Mouse (Mus musculus): Measurements from ENCODE around the gene Myo1h. TPM values are rescaled to one million over a fixed set of nuclear protein-coding genes. Genes with fewer than 3 reads are reported as not detected.

Myo1h gene
- polyA plus RNA-seq, 1 experiment: not detected

DNA sequence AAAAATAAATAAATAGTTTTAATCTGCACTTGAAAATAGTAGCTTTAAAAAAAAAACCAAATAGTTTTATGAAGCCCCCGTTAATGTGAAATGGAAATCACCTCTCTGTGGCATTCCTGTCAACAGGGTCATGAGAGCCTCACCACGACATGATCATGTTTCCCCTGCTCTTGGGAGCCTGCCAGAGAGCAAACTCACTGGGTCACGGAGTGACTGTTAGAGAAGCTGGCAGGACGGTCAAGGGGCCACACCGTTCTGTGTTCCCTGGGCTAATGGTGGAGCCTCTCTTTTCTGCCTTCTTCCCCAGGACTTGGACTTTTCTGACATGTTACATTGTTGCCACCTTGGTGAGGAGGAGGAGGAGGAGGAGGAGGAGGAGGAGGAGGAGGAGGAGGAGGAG lies 17.5 kb downstream of the Myo1h start:
- TF ChIP-seq GATA1 (IDR thresholded peaks at IDR 0.05; ENCODE audit: low read length) (no peak), TAL1 (IDR thresholded peaks at IDR 0.05; ENCODE audit: low read length) (no peak)
- H3K4me1 ChIP-seq (ENCODE audit: control insufficient read depth): no peaks in the 10 kb centered on the region

DNA sequence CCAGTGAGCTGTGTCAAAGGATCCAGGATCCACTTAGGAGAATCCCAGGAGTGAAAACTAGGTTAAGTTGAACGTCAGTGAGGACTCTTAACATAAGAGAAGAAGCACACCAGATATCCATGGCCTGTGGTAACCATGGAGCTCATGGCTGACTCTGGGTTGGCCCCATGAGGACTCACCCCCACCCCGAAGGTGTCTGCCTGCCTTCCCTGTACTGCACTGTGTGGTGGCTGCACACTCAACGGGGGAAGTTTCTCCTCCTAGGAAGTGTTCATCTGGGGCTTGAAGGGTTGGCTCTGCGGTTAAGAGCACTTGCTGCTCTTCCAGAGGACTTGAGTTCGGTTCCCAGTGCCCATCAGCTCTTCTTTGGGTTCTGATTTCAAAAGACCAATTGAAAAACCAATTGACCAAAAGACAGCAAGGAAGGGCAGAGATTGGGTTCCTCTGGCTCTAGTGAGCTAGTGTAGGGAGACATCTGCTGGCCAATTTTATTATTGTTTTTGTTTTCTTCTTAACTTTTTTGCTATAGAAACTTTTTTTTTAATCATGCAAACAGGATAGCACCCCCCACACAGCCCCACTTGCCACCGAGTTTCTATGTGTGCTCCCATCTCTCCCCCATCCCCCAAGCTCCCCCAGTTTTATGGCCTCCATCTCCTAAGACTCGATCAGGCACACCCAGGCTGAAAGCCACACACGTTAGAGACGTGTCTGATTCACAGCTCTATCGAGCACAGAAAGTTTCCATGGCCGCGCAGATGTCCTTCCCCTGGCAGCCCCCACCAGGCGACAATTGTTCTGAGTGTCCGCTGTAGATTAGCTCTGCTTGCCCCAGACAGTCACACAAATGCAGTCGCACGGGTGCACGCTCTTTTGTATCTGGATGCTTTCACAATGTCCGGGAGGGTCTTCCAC lies 20.1 kb downstream of the Myo1h start:
- Histone ChIP-seq H3K4me1 (ENCODE audit: control insufficient read depth) (no peaks in the 10 kb centered on the region; the same call in 1 of the 2 replicates), H3K27me3 (ENCODE audit: control insufficient read depth) (no peaks in the 10 kb centered on the region), H3K36me3 (ENCODE audit: control insufficient read depth) (no peaks in the 10 kb centered on the region), H3K4me3 (replicated peaks) (no peak overlapping the region), H3K9me3 (ENCODE audit: control insufficient read depth, low read length) (no peaks in the 10 kb centered on the region)
- TF ChIP-seq TAL1 (IDR thresholded peaks at IDR 0.05; ENCODE audit: low read length) (no peak), GATA1 (IDR thresholded peaks at IDR 0.05; ENCODE audit: low read length) (no peak)

More for the DNA sequence above, 17.5 kb downstream of the Myo1h start:
- Histone ChIP-seq H3K36me3 (ENCODE audit: control insufficient read depth) (no peaks in the 10 kb centered on the region), H3K4me3 (replicated peaks) (no peak overlapping the region), H3K9me3 (ENCODE audit: control insufficient read depth, low read length) (no peaks in the 10 kb centered on the region), H3K27me3 (ENCODE audit: control insufficient read depth) (peaks cover 3% of the 10 kb centered on the region; the same call in 1 of the 2 replicates)

DNA sequence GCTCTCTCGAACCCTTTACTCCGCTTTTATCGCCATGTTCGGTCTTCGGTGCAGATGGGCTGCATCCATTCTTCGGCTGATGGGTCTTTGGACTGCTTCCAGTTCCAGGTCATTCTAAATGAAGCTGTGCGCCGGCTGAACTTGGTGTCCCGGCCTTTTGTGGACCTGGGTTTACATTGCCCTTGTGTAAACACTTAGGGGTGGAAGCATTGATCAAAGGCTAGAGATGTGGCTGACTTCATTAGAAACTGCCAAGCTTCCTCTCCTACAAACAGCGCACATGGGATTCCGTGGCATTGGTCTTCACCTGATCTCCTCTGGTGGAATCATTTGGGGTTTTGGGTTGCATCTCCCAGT lies 20.7 kb downstream of the Myo1h start:
- no peaks in the 10 kb centered on the region for H3K27me3 ChIP-seq (ENCODE audit: control insufficient read depth)
- H3K36me3 ChIP-seq (ENCODE audit: control insufficient read depth): no peaks in the 10 kb centered on the region
- TF ChIP-seq TAL1 (IDR thresholded peaks at IDR 0.05; ENCODE audit: low read length) (no peak), GATA1 (IDR thresholded peaks at IDR 0.05; ENCODE audit: low read length) (no peak)
- H3K4me1 ChIP-seq (ENCODE audit: control insufficient read depth): no peaks in the 10 kb centered on the region; the same call in 1 of the 2 replicates
- no peaks in the 10 kb centered on the region for H3K9me3 ChIP-seq (ENCODE audit: control insufficient read depth, low read length)
- no peak overlapping the region for H3K4me3 ChIP-seq (replicated peaks)

DNA sequence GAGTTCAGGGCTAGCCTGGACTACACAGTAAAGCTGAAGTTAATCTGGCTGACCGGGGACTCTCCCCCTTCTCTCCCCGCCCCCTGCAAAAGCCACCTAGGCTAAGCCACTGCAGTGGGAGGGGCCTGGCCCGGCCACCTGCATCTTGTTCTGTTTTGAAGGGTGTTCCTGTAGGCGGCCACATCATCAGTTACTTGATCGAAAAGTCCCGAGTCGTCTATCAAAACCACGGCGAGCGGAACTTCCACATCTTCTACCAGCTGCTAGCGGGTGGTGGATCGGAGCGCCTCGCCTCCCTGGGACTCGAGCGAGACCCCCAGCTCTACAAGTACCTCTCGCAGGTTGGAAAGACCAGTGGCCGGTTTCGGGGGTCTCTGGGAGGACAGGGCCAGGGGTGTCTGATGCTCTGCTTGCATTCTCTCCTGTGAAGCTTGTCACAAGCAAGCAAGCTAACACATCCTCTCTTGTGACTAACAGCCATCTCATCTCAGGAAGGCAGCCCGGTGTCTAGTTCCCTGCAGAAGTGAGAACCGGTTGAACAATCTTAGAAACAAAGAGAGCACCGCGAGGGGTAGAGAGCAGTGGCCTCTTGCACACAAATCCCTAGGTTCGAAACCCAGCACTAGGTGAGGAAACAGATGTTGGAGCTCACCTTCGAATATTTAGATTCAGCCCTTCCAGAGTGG lies 34.3 kb downstream of the Myo1h start:
- H3K4me3 ChIP-seq (replicated peaks): no peak overlapping the region
- H3K4me1 ChIP-seq (ENCODE audit: control insufficient read depth): no peaks in the 10 kb centered on the region
- no peaks in the 10 kb centered on the region for H3K9me3 ChIP-seq (ENCODE audit: control insufficient read depth, low read length)
- TF ChIP-seq GATA1 (IDR thresholded peaks at IDR 0.05; ENCODE audit: low read length) (no peak), TAL1 (IDR thresholded peaks at IDR 0.05; ENCODE audit: low read length) (no peak)
- H3K36me3 ChIP-seq (ENCODE audit: control insufficient read depth): no peaks in the 10 kb centered on the region
- H3K27me3 ChIP-seq (ENCODE audit: control insufficient read depth): peaks cover 9% of the 10 kb centered on the region

DNA sequence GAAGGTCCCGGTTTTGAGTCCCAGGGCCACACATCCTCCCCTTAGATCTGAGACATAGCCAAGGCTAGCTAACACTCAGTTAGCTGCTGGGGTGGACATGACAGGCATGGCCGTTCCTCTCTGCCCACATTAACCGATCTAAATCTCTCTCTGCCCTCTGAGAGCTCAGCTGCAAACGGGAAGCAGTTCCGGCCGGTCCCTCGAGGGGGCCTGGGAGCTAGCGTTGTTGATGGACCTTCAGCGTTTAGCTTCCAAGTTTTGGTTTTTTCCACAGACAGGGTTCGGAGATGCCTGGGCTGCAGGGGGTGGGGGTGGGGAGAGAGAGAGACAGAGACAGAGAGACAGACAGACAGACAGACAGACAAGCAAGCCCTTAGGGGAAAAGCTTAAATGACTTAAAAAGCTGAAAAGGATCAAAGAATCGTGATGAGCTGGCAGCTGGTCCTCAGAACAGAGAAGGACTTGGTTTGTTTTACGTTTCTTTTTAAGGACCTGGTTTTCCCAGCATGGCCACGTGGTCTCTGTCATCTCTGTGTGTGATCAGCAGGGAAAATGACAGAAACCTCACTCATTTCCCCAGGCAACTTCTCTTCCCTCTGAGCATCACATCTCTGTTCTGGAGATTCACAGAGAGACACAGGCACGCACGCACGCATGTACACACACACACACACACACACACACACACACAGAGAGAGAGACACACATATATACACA lies 35.0 kb downstream of the Myo1h start:
- no peak overlapping the region for H3K4me3 ChIP-seq (replicated peaks)
- H3K9me3 ChIP-seq (ENCODE audit: control insufficient read depth, low read length): no peaks in the 10 kb centered on the region
- no peaks in the 10 kb centered on the region for H3K4me1 ChIP-seq (ENCODE audit: control insufficient read depth)
- TF ChIP-seq TAL1 (IDR thresholded peaks at IDR 0.05; ENCODE audit: low read length) (no peak), GATA1 (IDR thresholded peaks at IDR 0.05; ENCODE audit: low read length) (no peak)
- H3K36me3 ChIP-seq (ENCODE audit: control insufficient read depth): no peaks in the 10 kb centered on the region
- peaks cover 9% of the 10 kb centered on the region for H3K27me3 ChIP-seq (ENCODE audit: control insufficient read depth)

DNA sequence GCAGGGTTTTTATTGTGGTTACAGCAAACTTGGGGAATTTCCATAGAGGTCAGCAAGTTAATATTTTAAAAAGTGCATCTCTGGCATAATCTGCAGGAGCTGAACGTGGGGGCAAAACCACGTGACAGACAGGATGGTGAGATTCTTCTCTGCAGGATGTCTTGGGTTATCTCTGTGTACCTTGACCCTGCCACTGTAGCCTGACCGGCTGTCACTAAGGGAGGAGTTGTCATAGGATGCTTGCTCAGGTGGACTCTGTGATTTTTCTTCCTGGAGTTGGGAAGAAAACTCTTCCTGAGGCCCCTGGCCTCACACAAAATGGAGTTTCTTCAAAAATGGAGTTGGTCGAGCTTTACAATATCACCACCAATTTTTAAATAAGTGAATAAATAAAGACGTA lies 54.0 kb downstream of the Myo1h start:
- Histone ChIP-seq H3K27me3 (ENCODE audit: control insufficient read depth) (no peaks in the 10 kb centered on the region), H3K4me3 (replicated peaks) (no peak overlapping the region), H3K4me1 (ENCODE audit: control insufficient read depth) (peaks cover 9% of the 10 kb centered on the region), H3K36me3 (ENCODE audit: control insufficient read depth) (no peaks in the 10 kb centered on the region), H3K9me3 (ENCODE audit: control insufficient read depth, low read length) (no peaks in the 10 kb centered on the region)
- no peak for TF ChIP-seq GATA1 (IDR thresholded peaks at IDR 0.05; ENCODE audit: low read length)
- no peak for TF ChIP-seq TAL1 (IDR thresholded peaks at IDR 0.05; ENCODE audit: low read length)

DNA sequence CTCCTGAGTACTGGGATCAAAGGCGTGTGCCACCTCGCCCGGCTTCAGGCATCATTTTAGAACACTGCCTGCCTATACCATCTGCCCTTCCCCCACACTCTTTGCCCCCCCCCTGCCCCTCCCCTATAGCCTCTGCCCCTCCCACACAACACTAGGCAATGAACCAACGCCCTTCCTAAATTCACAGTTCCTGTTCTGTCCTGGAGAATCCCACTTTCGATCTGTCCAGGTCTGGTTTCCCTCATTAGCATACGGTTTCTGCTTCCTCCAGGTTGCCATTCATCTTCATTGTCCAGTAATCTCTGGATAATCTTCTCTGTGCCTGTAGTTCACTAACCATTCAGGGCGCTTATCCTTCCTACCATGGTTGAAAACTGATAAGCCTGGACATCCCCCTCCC lies 54.6 kb downstream of the Myo1h start:
- H3K9me3 ChIP-seq (ENCODE audit: control insufficient read depth, low read length): no peaks in the 10 kb centered on the region
- H3K4me1 ChIP-seq (ENCODE audit: control insufficient read depth): peaks cover 9% of the 10 kb centered on the region
- H3K36me3 ChIP-seq (ENCODE audit: control insufficient read depth): no peaks in the 10 kb centered on the region
- no peak overlapping the region for H3K4me3 ChIP-seq (replicated peaks)
- TF ChIP-seq GATA1 (IDR thresholded peaks at IDR 0.05; ENCODE audit: low read length): no peak
- no peak for TF ChIP-seq TAL1 (IDR thresholded peaks at IDR 0.05; ENCODE audit: low read length)
- H3K27me3 ChIP-seq (ENCODE audit: control insufficient read depth): no peaks in the 10 kb centered on the region

DNA sequence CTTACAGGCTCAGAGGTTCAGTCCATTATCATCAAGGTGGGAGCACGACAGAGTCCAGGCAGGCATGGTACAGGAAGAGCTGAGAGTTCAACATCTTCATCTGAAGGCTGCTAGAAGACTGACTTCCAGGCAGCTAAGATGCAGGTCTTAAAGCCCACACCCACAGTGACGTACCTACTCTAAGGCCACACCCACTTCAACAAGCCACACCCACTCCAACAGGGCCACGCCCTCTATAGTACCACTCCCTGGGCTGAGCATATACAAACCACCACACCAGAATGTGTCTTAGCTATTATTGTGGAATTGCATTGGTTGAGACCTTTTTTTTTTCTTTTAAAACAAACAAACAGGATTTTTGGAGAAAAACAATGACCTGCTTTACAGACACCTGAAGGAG lies 56.6 kb downstream of the Myo1h start:
- no peaks in the 10 kb centered on the region for H3K36me3 ChIP-seq (ENCODE audit: control insufficient read depth)

DNA sequence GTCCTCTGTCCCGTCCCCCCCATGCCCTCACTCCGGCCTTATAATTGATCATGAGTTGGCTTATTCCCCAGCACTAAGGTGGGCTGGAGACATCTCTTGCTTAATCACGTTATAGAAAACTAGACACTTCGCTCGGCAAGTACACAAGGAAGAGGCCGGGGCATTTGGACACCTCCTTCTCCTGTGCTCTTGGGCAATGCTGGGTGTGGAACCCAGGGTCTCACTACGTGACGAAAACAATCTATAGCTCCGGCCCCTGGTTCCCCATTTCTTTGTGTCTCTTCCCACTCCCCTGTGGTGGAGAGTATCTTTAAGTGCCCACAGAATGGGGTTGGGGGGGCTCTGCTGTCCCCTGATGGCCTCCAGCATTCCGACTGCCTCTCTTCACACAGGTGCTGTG lies 58.0 kb downstream of the Myo1h start:
- Histone ChIP-seq H3K9me3 (ENCODE audit: control insufficient read depth, low read length) (no peaks in the 10 kb centered on the region), H3K4me3 (replicated peaks) (no peak overlapping the region), H3K27me3 (ENCODE audit: control insufficient read depth) (no peaks in the 10 kb centered on the region), H3K4me1 (ENCODE audit: control insufficient read depth) (peaks cover 9% of the 10 kb centered on the region), H3K36me3 (ENCODE audit: control insufficient read depth) (no peaks in the 10 kb centered on the region)
- no peak for TF ChIP-seq GATA1 (IDR thresholded peaks at IDR 0.05; ENCODE audit: low read length)

More for the DNA sequence above, 56.6 kb downstream of the Myo1h start:
- Histone ChIP-seq H3K9me3 (ENCODE audit: control insufficient read depth, low read length) (no peaks in the 10 kb centered on the region), H3K4me3 (replicated peaks) (no peak overlapping the region), H3K27me3 (ENCODE audit: control insufficient read depth) (no peaks in the 10 kb centered on the region), H3K4me1 (ENCODE audit: control insufficient read depth) (peaks cover 9% of the 10 kb centered on the region)
- TF ChIP-seq GATA1 (IDR thresholded peaks at IDR 0.05; ENCODE audit: low read length) (no peak), TAL1 (IDR thresholded peaks at IDR 0.05; ENCODE audit: low read length) (no peak)
